Mouse (Mus musculus) T-helper 1 cell (primary cell): ENCODE data around the gene Sp9.

Source experiments
- in situ Hi-C: fragments of 300-600 bp; cut with MboI, MseI; formaldehyde crosslinking; loops from one replicate; pipeline ENCODE4 v1.15.1; 2025; ENCODE audit warnings: high pct_unique_total_duplicates

Gene Sp9

GRCm38 (mm10) chr2:73274119-73274920, 2.6 kb downstream of the Sp9 start:
- in situ Hi-C loops, result loop anchor here (5.0 kb wide), 1 partner anchor 212 kb away; no protein-coding TSS in a partner anchor

GRCm38 (mm10) chr2:73275261-73276040, 3.7 kb downstream of the Sp9 start:
- in situ Hi-C loops, result no loop called here

GRCm38 (mm10) chr2:73276141-73276571, 4.4 kb downstream of the Sp9 start:
- in situ Hi-C loops, result no loop called here

- in situ Hi-C loops, result no loop called here
Observed at GRCm38 (mm10) chr2:73277021-73277708, 5.4 kb downstream of the Sp9 start.

GRCm38 (mm10) chr2:73277709-73278075, 6.0 kb downstream of the Sp9 start:
- in situ Hi-C loops, result no loop called here

GRCm38 (mm10) chr2:73278131-73278854, 6.6 kb downstream of the Sp9 start:
- in situ Hi-C loops, result no loop called here

GRCm38 (mm10) chr2:73278869-73279268, 7.1 kb downstream of the Sp9 start:
- in situ Hi-C loops, result no loop called here

- in situ Hi-C loops, result loop anchor here (5.0 to 10.0 kb wide), 2 partner anchors 112 to 765 kb away; no protein-coding TSS in a partner anchor
Observed at GRCm38 (mm10) chr2:73279271-73280038, 7.7 kb downstream of the Sp9 start.

- in situ Hi-C loops, result loop anchor here (5.0 to 10.0 kb wide), 2 partner anchors 113 to 766 kb away; no protein-coding TSS in a partner anchor
Observed at GRCm38 (mm10) chr2:73280356-73281047, 8.8 kb downstream of the Sp9 start.

GRCm38 (mm10) chr2:73281048-73281661, 9.4 kb downstream of the Sp9 start:
- in situ Hi-C loops, result loop anchor here (5.0 to 10.0 kb wide), 2 partner anchors 114 to 766 kb away; no protein-coding TSS in a partner anchor

GRCm38 (mm10) chr2:73281707-73282106, 10.0 kb downstream of the Sp9 start:
- in situ Hi-C loops, result loop anchor here (5.0 to 10.0 kb wide), 2 partner anchors 114 to 767 kb away; no protein-coding TSS in a partner anchor

GRCm38 (mm10) chr2:73285630-73286029, 13.9 kb downstream of the Sp9 start:
- in situ Hi-C loops, result loop anchor here (10.0 kb wide), 1 partner anchor 771 kb away; no protein-coding TSS in a partner anchor

GRCm38 (mm10) chr2:73291130-73291529, 19.4 kb downstream of the Sp9 start:
- in situ Hi-C loops, result no loop called here

GRCm38 (mm10) chr2:73295023-73295422, 23.3 kb downstream of the Sp9 start:
- in situ Hi-C loops, result no loop called here

GRCm38 (mm10) chr2:73298154-73298553, 26.4 kb downstream of the Sp9 start:
- in situ Hi-C loops, result no loop called here

- in situ Hi-C loops, result no loop called here
Observed at GRCm38 (mm10) chr2:73298841-73299240, 27.1 kb downstream of the Sp9 start.

GRCm38 (mm10) chr2:73301979-73302378, 30.3 kb downstream of the Sp9 start:
- in situ Hi-C loops, result no loop called here

GRCm38 (mm10) chr2:73302722-73303121, 31.0 kb downstream of the Sp9 start:
- in situ Hi-C loops, result no loop called here

- in situ Hi-C loops, result no loop called here
Observed at GRCm38 (mm10) chr2:73304506-73304905, 32.8 kb downstream of the Sp9 start.
